Mouse (Mus musculus): ENCODE data around the gene Gm17581. TPM values are rescaled to one million over a fixed set of nuclear protein-coding genes. Genes with fewer than 3 reads are reported as not detected.

Gm17581 gene
- polyA plus RNA-seq, 1 experiment from 2014 or later: not detected

DNA sequence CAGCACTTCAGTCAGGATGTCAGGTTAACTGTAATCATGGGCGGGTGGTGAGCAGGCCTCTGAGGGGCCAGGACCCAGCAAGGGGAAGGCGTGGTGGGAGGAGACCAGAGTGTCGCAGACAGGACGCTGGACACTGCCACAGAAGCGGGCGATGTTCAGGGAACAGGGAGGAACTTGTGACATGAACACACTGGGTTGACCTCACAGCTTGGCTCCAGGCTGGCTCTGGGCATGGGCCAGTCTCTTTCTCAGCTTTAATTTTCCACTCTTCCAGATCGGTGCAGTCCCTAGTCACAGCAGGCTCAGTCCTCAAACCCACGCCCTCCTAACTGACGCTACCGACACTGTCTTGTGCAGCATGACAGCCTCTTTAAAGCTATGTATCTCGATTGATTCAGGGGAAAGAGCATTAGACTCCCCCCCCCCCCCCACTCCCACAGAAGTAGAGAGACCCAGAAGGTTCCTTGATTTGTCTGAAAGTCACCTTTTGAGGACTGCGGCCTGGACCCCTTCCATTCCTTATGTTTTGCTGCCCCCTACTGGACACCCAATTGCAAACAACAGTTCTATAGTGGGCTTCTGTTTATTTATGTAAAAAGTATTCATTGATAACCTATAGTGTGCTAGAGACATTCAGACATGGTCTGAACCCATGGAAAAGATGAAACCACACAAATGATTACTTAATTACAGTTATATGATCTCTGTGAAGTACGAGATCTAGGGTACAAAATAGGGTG is 29.2 kb upstream of the Gm17581 start:
- no peak overlapping the region for H3K4me2 ChIP-seq
- no peaks in the 10 kb centered on the region for H3K36me3 ChIP-seq (ENCODE audit: poor library complexity, severe bottlenecking)
- 0 out of 2 replicates have a peak, but pooled peaks cover 3% of the 10 kb centered on the region for H3K27me3 ChIP-seq
- H3K9ac ChIP-seq: 0 out of 2 replicates have a peak overlapping the region, but pooled peaks have one; percentile 12
- H3K4me3 ChIP-seq: no peak overlapping the region
- H3K9me3 ChIP-seq (replicated peaks): no peaks in the 10 kb centered on the region
- ATAC-seq: peak; percentile 73; the same call in 1 of the 2 replicates
- 53% methylated on average over 13 of the region's 13 CpGs for WGBS
- no peak overlapping the region for H3K27ac ChIP-seq
- H3K4me1 ChIP-seq: no peaks in the 10 kb centered on the region

DNA sequence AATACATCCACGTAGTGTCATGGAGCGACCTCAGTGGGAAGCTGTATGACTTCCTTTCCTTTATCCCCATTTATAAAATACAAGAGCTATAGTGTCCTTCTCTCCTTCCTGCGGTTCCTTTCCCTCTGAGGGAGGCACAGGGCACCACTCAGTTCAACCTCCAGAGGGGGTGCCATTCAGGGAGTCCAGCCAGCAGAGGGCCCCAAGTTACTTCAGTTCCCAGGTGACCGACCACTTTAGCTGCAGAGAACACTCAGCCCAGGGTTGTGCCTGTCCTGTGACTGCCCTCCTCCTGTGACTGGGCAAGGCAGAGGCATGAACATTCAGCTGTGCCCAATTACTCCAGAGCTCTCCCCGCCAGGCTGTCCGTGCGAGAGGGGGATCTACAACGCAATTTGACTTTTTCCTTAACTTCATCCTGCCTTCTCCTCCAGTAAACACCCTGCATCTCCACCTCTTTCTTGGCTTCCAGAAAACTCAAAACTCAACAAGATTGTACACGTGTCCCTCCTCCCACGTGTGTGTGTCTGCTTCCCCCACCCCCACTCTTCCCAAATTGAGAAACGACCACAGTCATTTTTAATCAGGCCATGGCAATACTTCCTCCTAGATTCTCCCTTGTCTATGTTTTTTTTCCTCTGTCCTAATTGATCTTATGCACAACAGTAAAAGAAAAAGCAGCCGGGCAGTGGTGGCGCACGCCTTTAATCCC is 21.3 kb upstream of the Gm17581 start:
- Histone ChIP-seq H3K36me3 (ENCODE audit: poor library complexity, severe bottlenecking) (no peaks in the 10 kb centered on the region), H3K4me1 (no peaks in the 10 kb centered on the region), H3K4me2 (no peak overlapping the region), H3K9ac (no peak overlapping the region), H3K27ac (no peak overlapping the region), H3K4me3 (no peak overlapping the region), H3K9me3 (replicated peaks) (no peaks in the 10 kb centered on the region), H3K27me3 (no peaks in the 10 kb centered on the region)
- ATAC-seq: no peak
- WGBS: 66% methylated on average over 14 of the region's 14 CpGs

DNA sequence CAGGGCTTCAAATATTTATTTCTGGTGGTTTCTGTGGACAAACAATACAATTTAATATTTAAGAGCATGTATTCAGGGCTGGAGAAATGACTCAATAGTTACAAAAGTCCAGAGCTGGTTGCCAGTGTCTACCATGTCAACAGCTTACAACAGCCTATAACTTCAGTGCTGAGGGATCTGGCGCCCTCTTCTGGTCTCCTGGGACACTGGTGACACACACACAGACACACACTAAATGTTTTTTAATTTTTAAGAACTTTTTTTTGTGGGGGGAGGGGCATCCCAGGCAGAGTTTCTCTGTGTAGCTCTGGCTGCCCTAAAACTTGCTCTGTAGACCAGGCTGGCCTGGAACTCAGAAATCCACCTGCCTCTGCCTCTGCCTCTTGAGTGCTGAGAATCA is 20.1 kb upstream of the Gm17581 start:
- Histone ChIP-seq H3K9me3 (replicated peaks) (no peaks in the 10 kb centered on the region), H3K9ac (no peak overlapping the region), H3K27me3 (peaks cover 9% of the 10 kb centered on the region; the same call in 1 of the 2 replicates), H3K4me1 (peaks cover 6% of the 10 kb centered on the region), H3K27ac (no peak overlapping the region), H3K4me2 (no peak overlapping the region), H3K4me3 (no peak overlapping the region), H3K36me3 (ENCODE audit: poor library complexity, severe bottlenecking) (no peaks in the 10 kb centered on the region)
- no peak for ATAC-seq
- 4% methylated on average over 1 of the region's 1 CpGs for WGBS

DNA sequence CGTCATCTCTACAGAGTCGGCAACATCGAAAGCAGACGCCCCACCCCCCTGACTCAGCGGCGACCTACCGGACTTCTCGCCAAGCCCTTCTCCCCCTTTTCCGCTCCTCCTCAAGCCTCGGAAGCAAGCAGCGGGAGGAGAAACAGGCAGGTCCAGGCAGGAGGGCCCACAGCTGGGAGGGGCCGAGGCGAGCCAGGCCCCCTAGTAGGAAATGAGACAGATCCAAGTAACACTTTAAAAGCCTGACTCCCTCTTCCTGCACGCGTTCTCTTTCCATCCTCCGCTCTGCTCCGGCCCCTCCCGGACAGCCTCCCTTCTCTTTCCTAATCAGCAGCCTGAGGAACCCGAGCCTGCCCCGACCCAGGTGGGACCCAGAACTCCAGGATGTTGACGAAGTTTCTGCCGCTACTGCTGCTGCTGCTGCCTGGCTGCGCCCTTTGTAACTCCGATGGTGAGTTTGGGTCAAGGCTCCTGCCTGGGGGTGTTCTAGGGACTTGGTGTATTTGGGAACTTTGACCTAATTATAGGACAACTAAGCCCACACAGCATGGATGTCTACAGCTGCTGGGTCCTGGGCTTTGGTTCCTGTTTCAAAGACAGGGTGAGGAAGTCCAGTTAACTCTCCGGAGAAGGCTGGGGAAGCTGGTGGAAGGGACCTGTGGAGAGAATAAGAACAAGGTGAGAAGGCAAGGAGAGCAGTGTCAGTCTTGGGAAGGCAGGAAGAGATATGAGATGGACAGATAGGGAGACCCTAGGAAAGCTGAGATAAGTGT is 15.5 kb upstream of the Gm17581 start, which contains the start of gene Procr:
Gene Procr (plus strand): TSS at position 104 of the 773 bp plus-strand sequence.
- H3K27me3 ChIP-seq: peaks cover 9% of the 10 kb centered on the region; the same call in 1 of the 2 replicates
- no peaks in the 10 kb centered on the region for H3K36me3 ChIP-seq (ENCODE audit: poor library complexity, severe bottlenecking)
- no peaks in the 10 kb centered on the region for H3K9me3 ChIP-seq (replicated peaks)
- ATAC-seq: no peak
- H3K4me3 ChIP-seq: peak within 1 kb of the TSS; percentile 25
- H3K4me2 ChIP-seq: peak within 1 kb of the TSS; percentile 58
- H3K9ac ChIP-seq: peak within 1 kb of the TSS; percentile 51
- WGBS: 3% methylated on average over 25 of the region's 25 CpGs
- peaks cover 6% of the 10 kb centered on the region for H3K4me1 ChIP-seq
- no peak within 1 kb of the TSS for H3K27ac ChIP-seq

DNA sequence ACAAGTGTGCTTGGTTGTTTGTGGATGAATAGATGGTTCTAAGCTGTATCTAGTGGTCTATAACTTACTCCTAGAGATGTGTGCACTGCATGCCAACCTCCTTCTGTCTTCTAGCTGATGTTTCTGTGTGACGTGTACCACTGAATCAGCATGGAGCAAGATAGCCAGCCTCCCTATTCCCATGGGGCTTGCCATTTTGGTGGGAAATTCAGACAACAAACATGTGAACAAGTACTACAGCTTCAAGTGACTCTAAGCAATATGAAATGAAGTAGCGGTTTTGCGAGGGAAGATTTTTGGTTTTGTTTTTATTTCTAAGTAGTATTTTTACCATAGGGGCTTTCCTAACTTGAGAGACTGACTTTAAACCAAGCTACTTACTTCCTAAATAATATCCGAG is 13.7 kb upstream of the Gm17581 start:
- no peak for ATAC-seq
- no peak overlapping the region for H3K4me3 ChIP-seq
- WGBS: 89% methylated on average over 4 of the region's 4 CpGs
- H3K4me1 ChIP-seq: peaks cover 6% of the 10 kb centered on the region
- H3K9ac ChIP-seq: no peak overlapping the region
- no peaks in the 10 kb centered on the region for H3K9me3 ChIP-seq (replicated peaks)
- no peak overlapping the region for H3K4me2 ChIP-seq
- H3K27me3 ChIP-seq: peaks cover 9% of the 10 kb centered on the region; the same call in 1 of the 2 replicates
- no peak overlapping the region for H3K27ac ChIP-seq
- no peaks in the 10 kb centered on the region for H3K36me3 ChIP-seq (ENCODE audit: poor library complexity, severe bottlenecking)

DNA sequence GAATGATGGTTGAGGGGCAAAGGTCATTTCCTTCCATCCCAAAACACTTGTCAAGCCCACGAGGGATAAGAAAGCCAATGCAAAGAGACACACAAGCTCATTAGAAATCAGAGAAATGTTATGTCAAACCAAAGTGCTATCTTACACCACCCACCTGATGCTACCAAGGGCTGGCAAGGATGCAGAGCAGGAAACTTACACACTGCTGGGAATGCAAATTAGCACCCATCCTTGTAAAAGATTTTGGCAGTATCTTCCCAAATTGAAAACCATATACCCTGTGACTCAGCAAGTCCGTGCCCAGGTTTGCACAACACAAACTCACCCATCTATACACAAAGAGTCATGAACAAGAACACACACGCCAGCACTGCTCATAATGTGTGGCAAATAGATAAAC is 9.8 kb upstream of the Gm17581 start:
- no peak overlapping the region for H3K9ac ChIP-seq
- 70% methylated on average over 3 of the region's 3 CpGs for WGBS
- ATAC-seq: no peak

DNA sequence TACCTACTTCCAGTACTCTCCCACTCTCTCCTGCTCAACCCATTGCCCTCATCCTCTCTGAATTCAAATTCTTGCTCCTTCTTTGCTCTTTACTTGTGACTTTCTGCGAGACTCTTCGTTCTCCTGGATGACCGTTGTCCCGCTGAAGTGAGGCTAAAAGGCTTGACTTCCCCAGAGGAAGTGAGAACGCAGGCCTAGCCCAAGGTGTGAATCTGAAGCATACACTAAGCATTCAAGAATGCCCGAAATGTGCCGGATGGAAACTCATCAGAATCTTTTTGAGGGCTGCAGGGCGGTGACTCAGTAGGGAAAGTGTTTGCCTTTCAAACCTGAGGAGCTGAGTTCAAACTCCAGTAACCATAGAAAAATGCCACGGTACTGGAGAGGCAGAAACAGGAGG is 7.7 kb upstream of the Gm17581 start:
- Histone ChIP-seq H3K36me3 (ENCODE audit: poor library complexity, severe bottlenecking) (no peaks in the 10 kb centered on the region), H3K9me3 (replicated peaks) (no peaks in the 10 kb centered on the region), H3K4me2 (no peak overlapping the region), H3K27ac (no peak overlapping the region), H3K9ac (no peak overlapping the region), H3K4me3 (no peak overlapping the region), H3K27me3 (no peaks in the 10 kb centered on the region), H3K4me1 (no peaks in the 10 kb centered on the region)
- no peak for ATAC-seq
- 91% methylated on average over 9 of the region's 9 CpGs for WGBS

More for the DNA sequence above, 9.8 kb upstream of the Gm17581 start:
- Histone ChIP-seq H3K4me3 (no peak overlapping the region), H3K27me3 (no peaks in the 10 kb centered on the region), H3K36me3 (ENCODE audit: poor library complexity, severe bottlenecking) (no peaks in the 10 kb centered on the region), H3K27ac (no peak overlapping the region), H3K4me1 (no peaks in the 10 kb centered on the region), H3K9me3 (replicated peaks) (no peaks in the 10 kb centered on the region), H3K4me2 (no peak overlapping the region)

DNA sequence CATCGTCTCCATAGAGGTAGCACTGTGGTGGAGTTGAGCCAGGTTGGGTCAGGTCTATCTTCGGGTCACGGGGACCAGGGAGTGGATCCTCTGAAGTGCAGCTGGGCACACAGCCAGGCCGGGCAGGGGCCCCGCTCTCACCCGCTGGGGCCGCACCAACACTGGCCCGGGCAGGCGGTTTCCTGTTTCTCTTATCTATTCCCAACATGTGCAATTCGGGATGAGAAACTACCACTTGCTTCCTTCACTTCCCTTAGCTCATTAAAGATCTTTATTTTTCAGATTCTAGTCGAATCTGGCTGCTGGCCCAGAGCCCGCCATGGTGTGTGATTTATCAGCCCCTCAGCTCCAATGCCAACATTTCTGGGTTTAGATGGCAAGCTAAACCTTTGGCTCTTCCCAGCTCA is 7.3 kb upstream of the Gm17581 start:
- H3K27ac ChIP-seq: no peak overlapping the region
- no peak overlapping the region for H3K4me2 ChIP-seq
- H3K9me3 ChIP-seq (replicated peaks): no peaks in the 10 kb centered on the region
- no peaks in the 10 kb centered on the region for H3K4me1 ChIP-seq
- no peaks in the 10 kb centered on the region for H3K36me3 ChIP-seq (ENCODE audit: poor library complexity, severe bottlenecking)
- H3K27me3 ChIP-seq: no peaks in the 10 kb centered on the region
- H3K9ac ChIP-seq: no peak overlapping the region
- H3K4me3 ChIP-seq: no peak overlapping the region
- 83% methylated on average over 12 of the region's 12 CpGs for WGBS
- no peak for ATAC-seq

DNA sequence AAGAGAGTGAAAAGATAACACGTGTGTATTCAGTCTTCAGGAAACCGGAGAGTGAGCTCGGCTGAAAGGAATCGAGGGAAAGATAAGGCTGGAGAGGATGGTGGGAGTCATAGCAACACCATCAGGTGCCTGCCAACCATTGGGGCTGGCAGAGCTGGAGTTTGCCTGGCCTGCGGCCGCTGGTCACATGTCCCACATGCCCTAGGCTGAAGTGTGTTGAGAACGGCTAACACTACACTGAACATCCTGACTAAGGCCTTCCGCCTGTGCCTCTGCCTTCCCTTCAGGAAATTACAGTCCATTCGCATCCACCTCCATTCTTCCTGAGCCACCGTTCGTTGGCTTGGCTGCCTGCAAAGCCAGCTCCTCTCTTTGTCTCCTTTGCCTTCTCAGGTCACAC is 6.5 kb upstream of the Gm17581 start:
- H3K36me3 ChIP-seq (ENCODE audit: poor library complexity, severe bottlenecking): no peaks in the 10 kb centered on the region
- no peak overlapping the region for H3K4me2 ChIP-seq
- WGBS: 86% methylated on average over 11 of the region's 11 CpGs
- no peaks in the 10 kb centered on the region for H3K4me1 ChIP-seq
- no peak for ATAC-seq
- H3K27me3 ChIP-seq: no peaks in the 10 kb centered on the region
- no peaks in the 10 kb centered on the region for H3K9me3 ChIP-seq (replicated peaks)
- no peak overlapping the region for H3K4me3 ChIP-seq
- no peak overlapping the region for H3K27ac ChIP-seq
- no peak overlapping the region for H3K9ac ChIP-seq

DNA sequence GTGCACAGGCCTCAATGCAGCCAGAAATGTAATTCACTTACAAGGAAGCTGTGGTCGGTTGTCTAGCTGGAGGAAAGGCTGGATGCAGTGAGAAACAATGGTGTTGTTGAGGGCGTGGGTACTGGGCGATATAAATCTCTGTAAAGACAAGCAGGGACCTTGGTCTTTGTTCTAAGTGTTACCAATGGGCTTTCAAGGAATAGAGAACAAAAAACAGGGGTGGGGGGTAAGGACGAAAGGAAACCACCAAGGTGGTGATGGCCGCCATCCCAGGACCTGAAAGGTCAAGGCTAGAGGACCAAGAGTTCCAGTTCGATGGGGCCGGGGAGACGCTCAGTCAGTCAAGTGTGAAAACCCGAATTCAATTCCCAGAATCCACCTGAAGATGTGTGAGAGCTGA is 2.1 kb upstream of the Gm17581 start:
- Histone ChIP-seq H3K4me1 (no peaks in the 10 kb centered on the region), H3K9ac (no peak overlapping the region), H3K36me3 (ENCODE audit: poor library complexity, severe bottlenecking) (no peaks in the 10 kb centered on the region), H3K4me2 (no peak overlapping the region), H3K9me3 (replicated peaks) (no peaks in the 10 kb centered on the region), H3K27ac (no peak overlapping the region), H3K27me3 (no peaks in the 10 kb centered on the region), H3K4me3 (no peak overlapping the region)
- WGBS: 71% methylated on average over 9 of the region's 9 CpGs
- ATAC-seq: no peak

DNA sequence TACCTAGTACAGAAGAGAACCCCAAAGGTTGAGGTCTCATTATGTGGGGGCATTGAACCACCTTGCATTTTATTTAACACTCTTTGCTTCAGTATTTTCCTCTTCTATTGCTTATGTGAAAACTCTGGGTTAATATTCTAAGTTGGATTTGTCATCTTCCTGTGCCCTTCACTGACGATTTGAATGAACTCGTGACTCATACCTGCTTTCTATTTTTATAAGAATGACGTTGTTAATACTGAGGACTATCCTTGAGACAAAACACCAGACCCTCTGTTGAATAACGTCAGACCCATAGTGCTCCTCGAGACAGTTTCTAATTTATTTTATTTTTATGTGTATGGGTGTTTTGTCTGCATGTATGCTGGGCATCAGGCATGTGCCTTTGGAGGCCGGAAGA is 1.3 kb upstream of the Gm17581 start:
- H3K27ac ChIP-seq: no peak overlapping the region
- no peak for ATAC-seq
- no peak overlapping the region for H3K4me2 ChIP-seq
- H3K36me3 ChIP-seq (ENCODE audit: poor library complexity, severe bottlenecking): no peaks in the 10 kb centered on the region
- H3K4me3 ChIP-seq: no peak overlapping the region
- H3K27me3 ChIP-seq: no peaks in the 10 kb centered on the region
- no peaks in the 10 kb centered on the region for H3K4me1 ChIP-seq
- H3K9me3 ChIP-seq (replicated peaks): no peaks in the 10 kb centered on the region
- WGBS: 85% methylated on average over 6 of the region's 6 CpGs
- H3K9ac ChIP-seq: no peak overlapping the region

DNA sequence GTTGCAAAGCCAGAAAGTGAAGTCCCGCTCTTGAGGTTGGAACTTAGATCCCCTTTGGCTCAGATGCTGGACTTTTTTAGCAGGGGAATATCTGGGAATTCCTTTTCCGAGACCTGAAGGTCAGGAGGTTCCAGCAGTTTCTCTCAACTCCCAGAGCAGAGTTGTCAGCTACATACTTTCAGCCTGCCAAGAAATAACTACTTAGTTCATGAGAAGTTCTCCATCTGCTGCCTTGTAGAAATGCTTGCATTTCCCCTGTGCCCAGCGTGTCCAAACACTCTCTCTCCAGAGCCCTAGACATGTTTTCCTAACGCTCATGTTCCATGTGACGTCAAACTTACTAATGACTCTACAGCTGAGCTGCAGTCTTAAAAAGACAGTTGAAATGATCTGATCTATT is 586 bp downstream of the Gm17581 start:
- H3K9me3 ChIP-seq (replicated peaks): no peaks in the 10 kb centered on the region
- H3K27me3 ChIP-seq: no peaks in the 10 kb centered on the region
- no peak for ATAC-seq
- H3K27ac ChIP-seq: no peak overlapping the region
- no peak overlapping the region for H3K4me3 ChIP-seq
- no peak overlapping the region for H3K4me2 ChIP-seq
- WGBS: 88% methylated on average over 5 of the region's 5 CpGs
- no peaks in the 10 kb centered on the region for H3K4me1 ChIP-seq
- no peak overlapping the region for H3K9ac ChIP-seq
- no peaks in the 10 kb centered on the region for H3K36me3 ChIP-seq (ENCODE audit: poor library complexity, severe bottlenecking)
